9 mouse cellular contexts compared by ENCODE assay signal in the genomic region with DNA sequence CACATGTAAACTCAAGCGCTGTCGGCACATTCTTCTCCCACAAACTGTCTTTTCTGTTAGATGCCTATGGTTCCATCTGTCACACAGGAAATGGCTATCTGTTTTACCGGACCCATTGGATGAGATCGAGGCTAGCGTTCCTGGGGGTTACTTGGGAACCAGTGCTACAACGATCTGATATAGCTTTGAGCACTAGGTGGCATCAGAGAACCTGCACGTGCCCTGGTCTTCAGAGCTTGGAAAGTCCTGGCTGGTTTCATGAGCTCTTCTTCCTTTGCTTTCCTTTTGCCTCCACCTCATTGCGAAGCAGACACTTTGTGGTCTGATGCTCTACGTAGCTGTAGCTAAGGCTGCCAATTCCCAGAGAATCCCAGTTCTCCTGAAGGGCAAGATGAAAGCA.
DNase-seq lines count a peak whose midpoint lies in the region; ATAC-seq and TF ChIP-seq lines count a peak whose summit lies in the region.
"Had no signal": no experiment of that assay in that cellular context is flagged by ENCODE, and none has a peak within 500 bp of the region (broad histone marks: within the 10 kb centered on the region; RNA-seq: fewer than 3 reads in every experiment).

No protein-coding gene starts in this region.

- TF ChIP-seq CTCF in kidney, adult 2 months (conservative IDR thresholded peaks at IDR 0.05; ENCODE audit: insufficient read depth, insufficient read length, low read depth, low read length) = peak; percentile 67

- H3K4me2 ChIP-seq in limb, embryonic 12.5 days = no peak overlapping the region
- H3K4me2 ChIP-seq in neural tube, embryonic 14.5 days (ENCODE audit: low read depth, low read length) = no peak overlapping the region

- no peaks in the 10 kb centered on the region for H3K4me1 ChIP-seq in kidney, adult 2 months (ENCODE audit: control insufficient read depth, insufficient read depth, low read length)
- H3K4me1 ChIP-seq in limb, embryonic 12.5 days (replicated peaks) = 0 out of 2 replicates have a peak, but pooled peaks cover 3% of the 10 kb centered on the region
- H3K4me1 ChIP-seq in neural tube, embryonic 14.5 days (ENCODE audit: control insufficient read depth, insufficient read depth, low read length) = no peaks in the 10 kb centered on the region; the same call in 1 of the 2 replicates

- H3K4me3 ChIP-seq in kidney, adult 2 months (ENCODE audit: insufficient read depth, low read depth, low read length) = no peak overlapping the region
- H3K4me3 ChIP-seq in limb, embryonic 12.5 days (replicated peaks) = no peak overlapping the region
- no peak overlapping the region for H3K4me3 ChIP-seq in neural tube, embryonic 14.5 days (ENCODE audit: low read depth, low read length)

- no peaks in the 10 kb centered on the region for H3K27me3 ChIP-seq in kidney, adult 2 months (replicated peaks; ENCODE audit: control insufficient read depth, insufficient read depth, low read length)
- no peaks in the 10 kb centered on the region; the same call in 1 of the 2 replicates for H3K27me3 ChIP-seq in limb, embryonic 12.5 days
- no peaks in the 10 kb centered on the region for H3K27me3 ChIP-seq in neural tube, embryonic 14.5 days (ENCODE audit: control insufficient read depth, insufficient read depth, low read length)

- no peaks in the 10 kb centered on the region for H3K36me3 ChIP-seq in kidney, adult 2 months (ENCODE audit: control insufficient read depth, insufficient read depth, low read length)
- no peaks in the 10 kb centered on the region for H3K36me3 ChIP-seq in limb, embryonic 12.5 days
- no peaks in the 10 kb centered on the region for H3K36me3 ChIP-seq in neural tube, embryonic 14.5 days (ENCODE audit: control insufficient read depth, insufficient read depth, low read length)

- DNase-seq in ovary, postnatal 10 days (ENCODE audit: low spot score) = peak; percentile 5
- DNase-seq in ovary, adult 18-20 months (ENCODE audit: low spot score) = no peak
- DNase-seq in cerebellum, postnatal 25 days = peak; percentile 42 to 59
- peak; percentile 56 for DNase-seq in kidney, adult 2 months
- DNase-seq in spleen, postnatal 4 days (ENCODE audit: low spot score in 2 of 2) = no peak

- H3K27ac ChIP-seq in kidney, adult 2 months (ENCODE audit: insufficient read depth, low read depth, low read length) = no peak overlapping the region
- H3K27ac ChIP-seq in limb, embryonic 12.5 days = no peak overlapping the region
- H3K27ac ChIP-seq in neural tube, embryonic 14.5 days (ENCODE audit: low read depth, low read length) = no peak overlapping the region
- H3K27ac ChIP-seq: macrophage had no signal

- H3K9me3 ChIP-seq in limb, embryonic 12.5 days = no peaks in the 10 kb centered on the region
- H3K9me3 ChIP-seq in neural tube, embryonic 14.5 days (ENCODE audit: control insufficient read depth, low read length) = no peaks in the 10 kb centered on the region

- H3K9ac ChIP-seq in limb, embryonic 12.5 days (replicated peaks) = no peak overlapping the region
- no peak overlapping the region for H3K9ac ChIP-seq in neural tube, embryonic 14.5 days (replicated peaks; ENCODE audit: low read depth, low read length)

- peak; percentile 64 for ATAC-seq in granulocyte monocyte progenitor cell, adult 5-6 weeks (replicated peaks; ENCODE audit: poor library complexity, severe bottlenecking)
- ATAC-seq in limb, embryonic 12.5 days (ENCODE audit: insufficient number of reproducible peaks, insufficient read depth, low FRiP score, low TSS enrichment, low read depth) = peak; percentile 66; the same call in 1 of the 2 replicates
- ATAC-seq in neural tube, embryonic 14.5 days (ENCODE audit: low read depth) = peak; percentile 73; the same call in 1 of the 2 replicates

- TF ChIP-seq POLR2A in kidney, adult 2 months (IDR thresholded peaks at IDR 0.05; ENCODE audit: low read depth, low read length) = no peak

- WGBS in kidney, adult 2 months = 27% methylated on average over 9 of the region's 9 CpGs
- WGBS in limb, embryonic 12.5 days = 39% methylated on average over 9 of the region's 9 CpGs
- 37% methylated on average over 9 of the region's 9 CpGs for WGBS in neural tube, embryonic 14.5 days

Comparison
In these comparisons a context has a peak if more than half of its experiments do, and no peak if none do; other contexts are left out.
1. DNase-seq: peak in ovary, postnatal 10 days (single experiment), cerebellum, postnatal 25 days (2 of 2) and kidney, adult 2 months (single experiment); none in ovary, adult 18-20 months (single experiment) and spleen, postnatal 4 days (0 of 2).
2. Peak in every context shown above with its lines, with median percentiles within 50 percentile points of each other: ATAC-seq.